Mouse (Mus musculus) adrenal gland, postnatal 14 days (tissue): ENCODE measurements at regions not wholly inside any gene's neighbourhood (a gene's known extent, or its start where the extent isn't known, plus 50 kb on each side); places are given as distances from the start of the nearest gene placed in this dataset.

Experiments used
- DNase-seq: peaks from one replicate; pipeline ENCODE4 v3.0.0; 2021; ENCODE audit warnings: mixed read lengths

GRCm38 (mm10) chr7:72592649-72593048 lies 286.2 kb upstream of the Mctp2 start:
- no peak for DNase-seq

DNA sequence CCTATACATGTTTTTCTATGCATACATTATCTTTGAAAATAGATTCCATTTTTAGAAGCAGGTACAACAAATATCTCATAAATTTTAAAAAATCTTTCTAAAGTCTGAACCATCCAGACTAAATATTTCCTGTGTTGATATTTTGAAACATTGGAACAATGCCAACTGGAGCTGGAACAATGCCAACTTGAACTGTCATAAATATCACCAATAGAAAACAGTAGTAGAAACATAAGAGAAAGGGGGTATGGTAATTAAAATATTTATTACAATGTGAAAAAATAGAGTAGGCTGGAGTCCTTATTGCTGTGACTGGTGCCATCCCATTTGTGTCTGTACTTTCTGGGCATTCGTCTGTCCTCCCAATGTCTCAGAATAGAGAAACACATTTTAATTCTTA lies 286.9 kb upstream of the Mctp2 start:
- DNase-seq: no peak

GRCm38 (mm10) chr7:72594741-72595140 lies 288.3 kb upstream of the Mctp2 start:
- no peak for DNase-seq

GRCm38 (mm10) chr7:72596985-72597384 lies 290.6 kb upstream of the Mctp2 start:
- no peak for DNase-seq

- no peak for DNase-seq
Measured at GRCm38 (mm10) chr7:72601933-72602332, 295.5 kb upstream of the Mctp2 start.

- DNase-seq: no peak
Measured at GRCm38 (mm10) chr7:72609791-72610190, 303.4 kb upstream of the Mctp2 start.

DNA sequence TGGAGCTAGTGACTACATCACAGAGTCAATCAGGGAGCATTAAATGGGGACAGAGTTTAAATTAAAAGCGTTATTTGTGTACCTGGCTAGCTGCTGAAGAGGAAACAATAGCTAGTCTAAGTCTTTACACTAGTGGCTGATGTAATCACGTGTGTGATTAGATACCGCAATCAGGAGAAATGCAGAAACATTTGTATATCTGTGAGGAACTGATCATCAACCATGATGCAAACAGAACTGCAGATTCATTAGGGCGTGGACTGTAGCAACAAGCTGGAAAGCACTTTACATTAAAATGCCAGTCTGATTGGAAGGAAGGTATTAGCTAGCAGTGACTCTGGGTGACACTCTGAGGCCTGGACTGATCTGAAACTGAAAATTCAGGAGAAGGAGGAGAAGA lies 308.8 kb upstream of the Mctp2 start:
- DNase-seq: no peak

GRCm38 (mm10) chr7:72627369-72627768 lies 321.0 kb upstream of the Mctp2 start:
- DNase-seq: no peak

GRCm38 (mm10) chr7:72639566-72639965 lies 333.2 kb upstream of the Mctp2 start:
- no peak for DNase-seq

DNA sequence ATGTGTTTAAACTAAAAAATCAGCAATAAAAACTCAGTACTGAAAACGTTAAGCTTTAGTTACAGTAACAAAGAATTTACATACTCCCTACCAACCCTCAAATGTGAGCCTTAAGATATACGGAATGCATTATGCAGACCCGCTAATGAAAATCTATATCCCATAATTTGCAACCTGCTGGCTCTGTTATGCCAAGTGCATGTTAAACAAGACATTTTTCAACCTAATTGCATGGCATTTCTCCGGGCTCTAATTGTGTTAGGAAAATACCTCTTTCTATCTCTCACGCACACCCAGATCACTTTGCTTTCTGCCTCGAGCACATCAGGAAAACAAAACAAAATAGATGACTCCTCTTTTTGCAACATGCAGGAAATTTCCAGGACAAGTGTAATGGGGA lies 368.6 kb upstream of the Mctp2 start:
- DNase-seq: no peak

GRCm38 (mm10) chr7:72685803-72686202 lies 379.4 kb upstream of the Mctp2 start:
- no peak for DNase-seq

GRCm38 (mm10) chr7:72687356-72687755 lies 380.9 kb upstream of the Mctp2 start:
- no peak for DNase-seq

DNA sequence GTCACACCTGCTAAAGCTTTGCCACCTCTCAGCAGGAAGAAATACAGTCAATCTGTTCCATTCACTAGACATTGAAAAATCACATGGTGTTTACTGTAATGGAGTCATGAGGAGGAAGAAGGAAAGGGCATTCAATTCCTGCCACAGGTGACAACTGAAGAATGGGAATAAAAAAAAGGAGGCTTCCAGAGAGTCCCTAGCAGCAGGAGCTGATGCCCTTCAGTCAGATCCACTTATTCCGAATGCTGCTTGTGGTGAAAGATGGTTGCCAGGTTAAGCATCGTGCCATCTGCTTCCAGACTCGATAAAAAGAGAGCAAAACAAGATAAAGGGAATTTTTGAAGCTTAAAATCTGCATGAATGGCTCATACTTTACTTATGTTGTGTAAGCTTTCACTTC lies 385.0 kb upstream of the Mctp2 start:
- DNase-seq: no peak

GRCm38 (mm10) chr7:72691859-72692258 lies 385.5 kb upstream of the Mctp2 start:
- no peak for DNase-seq

DNA sequence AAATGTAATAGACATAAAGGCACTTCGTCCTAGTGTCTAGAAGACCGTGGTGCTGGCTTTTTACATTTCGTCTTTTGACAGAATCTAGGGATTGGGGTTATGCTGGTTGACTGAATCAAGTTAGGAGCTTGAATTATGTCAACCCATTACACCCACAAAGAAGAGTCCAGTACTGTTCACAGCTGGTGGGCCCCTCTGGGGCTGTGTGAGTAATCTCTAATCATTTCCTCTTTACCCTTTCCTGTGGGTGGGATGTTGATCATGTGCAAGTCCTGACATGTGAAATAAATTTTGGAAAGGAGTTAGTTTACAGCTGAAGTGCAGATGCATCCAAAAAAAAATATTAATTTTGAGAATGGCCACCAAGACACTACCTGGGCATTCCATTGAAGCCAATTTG lies 390.3 kb upstream of the Mctp2 start:
- DNase-seq: no peak

DNA sequence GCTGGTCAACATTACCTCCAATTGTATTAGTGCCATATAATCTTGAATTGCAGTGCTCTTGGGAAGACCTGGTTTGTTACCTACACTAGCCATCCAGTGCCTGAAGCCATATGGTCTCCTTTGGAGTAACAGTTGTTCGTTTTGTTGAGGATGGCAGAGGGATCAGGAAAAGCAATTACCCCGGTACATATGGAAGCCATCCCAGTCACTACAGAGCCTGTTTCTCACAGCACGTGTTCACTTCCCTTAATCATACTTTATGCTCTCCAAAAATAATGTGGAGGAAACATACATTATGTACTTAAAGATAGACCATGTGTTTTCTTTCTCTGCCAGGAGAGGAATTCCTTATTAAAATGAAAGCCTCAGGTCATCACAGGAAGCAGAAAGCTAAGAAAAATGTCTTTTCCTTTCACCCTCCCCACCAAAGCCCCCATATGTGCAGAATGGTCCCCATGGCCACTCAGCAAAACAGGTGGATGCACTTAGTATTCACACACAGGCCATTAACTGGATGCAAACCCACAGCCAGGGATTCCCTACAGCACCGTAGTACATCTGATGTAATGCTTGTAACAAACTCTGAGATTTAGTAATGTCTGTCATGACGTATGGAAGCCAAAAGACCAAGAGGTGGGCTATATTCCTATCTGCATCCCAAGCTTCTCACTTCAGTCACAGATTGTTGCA lies 397.4 kb upstream of the Mctp2 start:
- DNase-seq: no peak

GRCm38 (mm10) chr7:72711193-72712131 lies 405.1 kb upstream of the Mctp2 start:
- no peak for DNase-seq

DNA sequence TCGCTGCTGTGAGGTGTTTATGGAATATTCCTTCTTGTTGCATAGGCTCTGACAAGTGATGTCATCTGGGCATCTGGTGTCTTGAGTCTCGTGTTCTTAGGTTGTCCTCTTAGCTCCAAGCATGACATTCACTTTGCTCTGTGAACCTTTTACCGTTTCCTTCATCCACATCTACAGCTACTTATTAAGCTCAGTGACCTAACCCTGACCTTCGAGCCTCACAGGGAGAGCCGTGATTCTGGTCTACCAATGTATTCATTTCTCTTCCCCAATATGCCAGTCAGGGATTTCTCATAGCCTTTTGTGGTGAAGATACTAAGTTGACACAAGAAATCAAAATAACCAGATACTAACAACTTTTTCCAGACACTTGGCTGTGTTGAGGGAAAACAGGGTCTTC lies 409.0 kb upstream of the Mctp2 start:
- no peak for DNase-seq

DNA sequence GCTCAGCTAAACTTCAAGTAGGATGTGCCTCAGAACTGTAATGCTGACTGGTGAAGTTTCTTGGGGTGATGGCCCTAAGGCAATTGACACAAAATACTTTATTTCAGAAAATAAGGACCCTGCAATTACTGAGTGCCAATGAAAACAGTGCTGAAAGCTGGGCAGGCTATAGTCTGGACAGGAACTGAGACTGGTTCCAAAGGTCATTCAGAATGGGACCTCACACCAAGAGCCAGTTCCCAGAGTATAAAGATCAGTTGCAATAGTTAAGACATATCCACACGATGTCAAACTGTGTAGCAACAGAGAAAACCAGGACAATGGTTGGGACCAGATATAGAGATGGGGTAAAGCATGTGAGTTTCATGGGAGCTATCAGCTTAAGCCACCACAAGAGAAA lies 409.6 kb upstream of the Mctp2 start:
- no peak for DNase-seq

DNA sequence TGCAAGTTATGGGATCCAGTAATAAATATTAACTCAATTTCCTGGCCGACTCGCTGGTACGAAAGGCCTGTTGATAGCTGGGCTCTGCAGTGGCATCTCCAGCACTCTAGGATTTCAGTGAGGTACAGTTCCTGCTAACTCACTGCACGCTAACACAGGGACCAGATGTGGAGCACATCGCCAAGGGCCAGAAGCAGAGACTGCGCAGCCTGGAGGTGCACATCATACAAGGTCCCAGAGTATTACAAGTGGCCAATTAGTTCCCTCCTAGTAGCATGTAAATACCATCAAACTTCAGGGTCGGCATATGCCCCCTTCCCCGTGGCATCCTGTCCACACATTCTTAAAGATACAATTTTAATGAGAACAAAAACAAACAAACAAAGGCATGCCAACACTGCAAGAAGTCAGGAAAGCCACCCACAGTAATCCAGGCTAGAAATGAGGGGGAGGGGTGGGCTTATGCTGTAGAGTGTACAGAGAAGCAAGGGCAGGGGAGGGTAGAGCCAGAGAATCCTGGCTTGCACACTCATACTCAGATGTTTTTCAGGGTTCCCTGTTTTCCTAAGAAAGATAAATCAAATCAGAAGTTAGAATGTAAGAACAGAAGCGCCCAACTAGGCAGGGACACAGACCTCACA lies 419.9 kb upstream of the Mctp2 start:
- no peak for DNase-seq

GRCm38 (mm10) chr7:72737792-72738191 lies 431.4 kb upstream of the Mctp2 start:
- no peak for DNase-seq

DNA sequence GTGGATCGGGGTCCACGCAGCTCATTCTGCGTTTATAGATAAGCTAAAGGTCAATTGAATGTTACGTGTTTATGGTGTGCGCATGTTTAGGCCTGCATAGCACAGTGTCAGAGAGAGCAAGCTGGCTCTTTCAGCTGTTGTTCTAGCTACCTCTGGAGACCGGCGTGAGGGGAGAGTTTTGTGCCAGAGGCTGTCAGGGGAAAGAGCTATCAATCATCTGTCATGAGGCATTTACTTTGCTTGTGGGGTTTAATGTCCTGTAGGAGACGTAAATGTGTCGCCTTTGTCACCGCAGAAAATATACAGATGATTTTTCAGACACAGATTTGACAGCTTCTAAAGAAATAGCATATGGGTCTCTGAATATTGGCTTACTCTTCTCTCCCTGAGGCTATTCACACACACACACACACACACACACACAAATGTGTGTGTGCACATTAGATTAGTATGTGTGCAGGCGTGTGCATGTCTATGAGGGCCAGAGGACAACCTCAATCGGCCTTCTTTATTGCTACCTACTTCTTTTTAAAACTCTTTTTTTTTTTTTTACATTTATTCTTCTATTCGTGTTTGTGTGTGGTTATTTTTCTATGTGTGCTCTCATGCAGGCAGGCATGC lies 432.0 kb upstream of the Mctp2 start:
- no peak for DNase-seq

GRCm38 (mm10) chr7:72742376-72742775 lies 436.0 kb upstream of the Mctp2 start:
- DNase-seq: no peak
